Mouse (Mus musculus) brain, embryonic 14.5 days (tissue): Measurements from ENCODE around the gene Stat5b. TPM values are rescaled to one million over a fixed set of nuclear protein-coding genes. Genes with fewer than 3 reads are reported as not detected.

Experiments used
- DNase-seq: peaks from one replicate; pipeline ENCODE4 v3.0.0-alpha.2; 2011; ENCODE audit warnings: low read depth
- CTCF ChIP-seq: fragments of 200-500 bp; IDR thresholded peaks from 2 replicates; pipeline ENCODE4 v1.5.1; 2012; ENCODE audit warnings: inconsistent platforms, mild to moderate bottlenecking, moderate library complexity, borderline replicate concordance; ENCODE audit not compliant: insufficient read depth, insufficient read length; ENCODE audit errors: extremely low read depth
- POLR2A ChIP-seq: fragments of 200-500 bp; IDR thresholded peaks from 2 replicates; pipeline ENCODE4 v1.6.1; 2012; ENCODE audit warnings: mild to moderate bottlenecking, inconsistent platforms, borderline replicate concordance; ENCODE audit not compliant: poor library complexity, insufficient read depth, insufficient read length, severe bottlenecking; ENCODE audit errors: extremely low read depth
- polyA plus RNA-seq: library from polyadenylated mRNA; depleted of rRNA; stranded (reverse); fragments of >200 nt; gene quantifications from 2 replicates; pipeline ENCODE4 v1.2.3, GENCODE M21; 2012; rRNA removed

Stat5b gene
- polyA plus RNA-seq, 1 experiment: 21.5 TPM

GRCm38 (mm10) chr11:100741348-100741747 lies 109.2 kb downstream of the Stat5b start:
- no peak for TF ChIP-seq POLR2A
- TF ChIP-seq CTCF: no peak
- DNase-seq: no peak

DNA sequence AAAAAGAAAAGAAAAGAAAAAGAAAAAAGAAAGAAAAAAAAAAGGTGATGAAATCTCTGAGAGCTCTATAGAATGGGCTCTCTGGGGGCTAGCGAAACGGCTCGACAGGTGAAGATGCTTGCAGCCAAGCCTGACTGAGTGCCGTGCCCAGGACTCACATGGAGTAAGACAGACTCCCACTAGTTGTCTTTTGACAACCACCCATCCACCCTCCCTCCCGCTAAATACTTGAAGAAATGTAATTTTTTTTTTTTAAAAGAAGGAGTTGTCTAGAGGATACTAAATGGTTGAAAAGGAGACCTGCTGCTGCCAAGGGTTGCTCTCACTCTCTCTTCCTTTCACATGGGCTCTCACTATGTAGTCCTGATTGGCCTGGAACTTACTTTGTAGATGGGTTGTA lies 111.8 kb downstream of the Stat5b start:
- no peak for TF ChIP-seq CTCF
- no peak for TF ChIP-seq POLR2A

GRCm38 (mm10) chr11:100738066-100738604 lies 112.4 kb downstream of the Stat5b start, which contains the start of gene Rab5c:
Gene Rab5c, minus strand, starts transcription at chr11:100738215.
- TF ChIP-seq POLR2A (peak; percentile 26; the same call in 1 of the 2 replicates), CTCF (no peak)
- peak; percentile 100 for DNase-seq

More for the DNA sequence above, 111.8 kb downstream of the Stat5b start:
- no peak for DNase-seq

- no peak for DNase-seq
- TF ChIP-seq POLR2A: no peak
- TF ChIP-seq CTCF: no peak
Observed at GRCm38 (mm10) chr11:100737105-100737733, 113.3 kb downstream of the Stat5b start.

- TF ChIP-seq POLR2A (no peak), CTCF (no peak)
- no peak for DNase-seq
Observed at GRCm38 (mm10) chr11:100736746-100737080, 113.8 kb downstream of the Stat5b start.

DNA sequence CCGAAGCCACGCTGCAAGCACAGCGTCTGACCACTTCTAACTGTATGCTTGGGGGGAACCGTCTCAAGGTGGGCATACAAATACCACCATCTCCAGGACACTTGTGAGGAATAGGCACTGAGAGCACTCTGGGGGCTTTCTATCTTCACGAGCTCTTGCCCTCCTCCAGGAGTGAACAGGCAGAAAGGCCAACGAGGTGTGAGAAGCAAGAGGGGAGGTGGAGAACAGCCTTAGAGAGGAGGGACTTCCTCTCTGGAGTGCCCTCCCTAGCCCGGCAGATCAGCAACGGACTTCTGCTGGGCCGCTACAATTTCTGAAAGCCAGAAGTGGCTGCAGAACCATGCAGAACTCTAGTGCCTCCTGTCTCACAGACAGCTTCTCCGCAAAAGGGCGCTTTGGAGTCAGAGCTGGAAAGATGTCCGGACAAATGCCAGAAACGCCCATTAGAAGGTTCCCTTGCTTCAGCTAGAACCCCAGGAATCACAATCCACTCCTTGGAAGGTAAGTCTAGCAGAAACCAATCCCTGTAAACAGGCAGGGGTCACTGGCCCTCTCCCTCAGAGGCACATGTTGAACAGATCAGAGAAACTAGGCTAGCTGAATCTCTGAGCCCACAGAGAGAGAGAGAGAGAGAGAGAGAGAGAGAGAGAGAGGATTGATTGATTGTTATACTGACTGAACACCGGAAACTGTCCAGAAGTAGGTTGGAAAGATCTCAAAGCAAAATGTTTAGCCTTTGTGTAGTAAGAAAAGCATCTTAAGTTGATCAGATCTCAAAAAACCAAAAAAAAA lies 114.4 kb downstream of the Stat5b start:
- DNase-seq: no peak
- no peak for TF ChIP-seq CTCF
- no peak for TF ChIP-seq POLR2A

DNA sequence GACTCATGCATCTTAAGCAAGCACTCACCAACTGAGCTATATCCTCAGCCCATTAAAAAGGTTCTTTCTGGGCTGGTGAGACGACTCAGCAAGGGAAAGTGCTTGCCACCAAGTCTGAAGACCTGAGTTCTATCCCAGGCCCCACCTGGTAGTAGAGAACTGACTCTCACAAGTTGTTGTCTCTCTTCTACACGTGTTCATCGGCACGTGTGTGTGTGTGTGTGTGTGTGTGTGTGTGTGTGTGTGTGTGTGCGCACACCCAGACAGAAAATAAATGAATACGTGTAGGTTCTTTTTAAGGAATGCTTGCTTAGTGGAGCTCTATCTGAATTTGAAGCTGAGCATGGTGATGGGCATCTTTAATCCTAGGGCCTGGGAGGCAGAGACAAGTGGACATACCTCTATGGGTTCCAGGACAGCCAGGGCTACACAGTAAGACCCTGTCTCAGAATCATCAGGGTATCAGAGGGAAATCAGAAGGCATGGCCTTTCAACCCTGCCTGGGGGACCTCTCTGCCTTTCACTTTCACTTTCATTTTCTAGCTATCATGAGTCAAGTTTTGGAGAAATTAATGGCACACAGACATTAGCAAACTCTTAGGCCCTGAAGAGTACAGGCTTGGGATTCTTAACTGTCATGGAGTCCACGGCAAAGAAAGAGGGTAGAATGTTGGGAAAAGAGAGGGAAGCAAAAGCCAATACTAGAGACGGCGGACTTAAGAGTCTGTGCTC lies 115.2 kb downstream of the Stat5b start:
- TF ChIP-seq CTCF: no peak
- no peak for TF ChIP-seq POLR2A
- DNase-seq: no peak

Other genes starting within 250 kb of the Stat5b start
- 111 and 119 TPM in 2 replicates for gene Nkiras2, start 231.5 kb downstream of the Stat5b start, polyA plus RNA-seq
- gene Dnajc7, start 230.6 kb downstream of the Stat5b start, polyA plus RNA-seq: 139 and 201 TPM in 2 replicates
- gene Zfp385c, start 158.3 kb downstream of the Stat5b start, polyA plus RNA-seq: 0.40 and 0.63 TPM in 2 replicates
- gene Dhx58, start 146.5 kb downstream of the Stat5b start, polyA plus RNA-seq: 2.4 and 2.6 TPM in 2 replicates
- 60.4 and 61.8 TPM in 2 replicates for gene Kat2a, start 138.3 kb downstream of the Stat5b start, polyA plus RNA-seq
- not detected in 2 replicates for gene Hspb9, start 136.9 kb downstream of the Stat5b start, polyA plus RNA-seq
- gene Rab5c, start 112.5 kb downstream of the Stat5b start, polyA plus RNA-seq: 236 and 270 TPM in 2 replicates
- 33.1 and 36.4 TPM in 2 replicates for gene Kcnh4, start 90.8 kb downstream of the Stat5b start, polyA plus RNA-seq
- gene Hcrt, start 87.8 kb downstream of the Stat5b start, polyA plus RNA-seq: 0.45 and 0.91 TPM in 2 replicates
- gene Ghdc, start 79.8 kb downstream of the Stat5b start, polyA plus RNA-seq: 5.5 and 7.7 TPM in 2 replicates
- gene Stat5a, start 8.6 kb upstream of the Stat5b start, polyA plus RNA-seq: 1.4 and 2.1 TPM in 2 replicates
- 29.1 and 36.9 TPM in 2 replicates for gene Stat3, start 88.8 kb upstream of the Stat5b start, polyA plus RNA-seq
- gene Cavin1, start 120.2 kb upstream of the Stat5b start, polyA plus RNA-seq: 10.5 and 24.4 TPM in 2 replicates
- 144 and 197 TPM in 2 replicates for gene Atp6v0a1, start 158.7 kb upstream of the Stat5b start, polyA plus RNA-seq
- 11.9 and 12.5 TPM in 2 replicates for gene Naglu, start 219.3 kb upstream of the Stat5b start, polyA plus RNA-seq
- 0.50 and 0.78 TPM in 2 replicates for gene Hsd17b1, start 227.7 kb upstream of the Stat5b start, polyA plus RNA-seq
- gene Coasy, start 231.8 kb upstream of the Stat5b start, polyA plus RNA-seq: 49.1 and 77.5 TPM in 2 replicates
- gene Mlx, start 236.6 kb upstream of the Stat5b start, polyA plus RNA-seq: 57.7 and 78.3 TPM in 2 replicates
- 19.4 and 24.2 TPM in 2 replicates for gene Psmc3ip, start 244.7 kb upstream of the Stat5b start, polyA plus RNA-seq